Mouse (Mus musculus) kidney, embryonic 15.5 days (tissue): ENCODE measurements at regions not wholly inside any gene's neighbourhood (a gene's known extent, or its start where the extent isn't known, plus 50 kb on each side); places are given as distances from the start of the nearest gene placed in this dataset. TPM values are rescaled to one million over a fixed set of nuclear protein-coding genes. Genes with fewer than 3 reads are reported as not detected.

Experiments
- ATAC-seq: fragments of 200-750 bp; cut with Nextera tagmentation; replicated peaks from 2 replicates; pipeline ENCODE4 v1.8.0; 2017; ENCODE audit warnings: moderate TSS enrichment; ENCODE audit not compliant: low FRiP score
- H3K27ac ChIP-seq: fragments of 300-500 bp; sonication (generic); 2 replicates; pipeline ENCODE4 v1.5.1; 2015; ENCODE audit warnings: mild to moderate bottlenecking, inconsistent platforms
- H3K27me3 ChIP-seq: fragments of 300-500 bp; sonication (generic); 2 replicates; pipeline ENCODE4 v1.6.1; 2015; ENCODE audit warnings: inconsistent platforms
- H3K36me3 ChIP-seq: fragments of 300-500 bp; sonication (generic); 2 replicates; pipeline ENCODE4 v1.6.1; 2015; ENCODE audit warnings: inconsistent platforms
- H3K4me1 ChIP-seq: fragments of 300-500 bp; sonication (generic); 2 replicates; pipeline ENCODE4 v1.6.1; 2015; ENCODE audit warnings: inconsistent platforms
- H3K4me2 ChIP-seq: fragments of 300-500 bp; sonication (generic); 2 replicates; pipeline ENCODE4 v1.6.1; 2015; ENCODE audit warnings: moderate library complexity, mild to moderate bottlenecking, inconsistent platforms
- H3K4me3 ChIP-seq: fragments of 300-500 bp; sonication (generic); replicated peaks from 2 replicates; pipeline ENCODE4 v1.5.1; 2015; ENCODE audit warnings: mild to moderate bottlenecking, inconsistent platforms
- H3K9ac ChIP-seq: fragments of 300-500 bp; sonication (generic); 2 replicates; pipeline ENCODE4 v1.6.1; 2015; ENCODE audit warnings: mild to moderate bottlenecking, inconsistent platforms
- H3K9me3 ChIP-seq: fragments of 300-500 bp; sonication (generic); replicated peaks from 2 replicates; pipeline ENCODE4 v1.6.1; 2016; ENCODE audit warnings: inconsistent platforms
- WGBS: fragments of 180-500 bp; shearing (Covaris S2); methylation state at CpG from one replicate; pipeline ENCODE4 v1.1.7; 2015; ENCODE audit warnings: mixed read lengths; 5-methylcytosine and 5-hydroxymethylcytosine counted together
- microRNA counts: library from miRNA; unstranded; fragments of <30 nt; microRNA quantifications from one replicate; lab custom pipeline; 2016
- microRNA-seq: library from miRNA; unstranded; fragments of <30 nt; microRNA quantifications from one replicate; pipeline ENCODE4, GENCODE M21; 2016

DNA sequence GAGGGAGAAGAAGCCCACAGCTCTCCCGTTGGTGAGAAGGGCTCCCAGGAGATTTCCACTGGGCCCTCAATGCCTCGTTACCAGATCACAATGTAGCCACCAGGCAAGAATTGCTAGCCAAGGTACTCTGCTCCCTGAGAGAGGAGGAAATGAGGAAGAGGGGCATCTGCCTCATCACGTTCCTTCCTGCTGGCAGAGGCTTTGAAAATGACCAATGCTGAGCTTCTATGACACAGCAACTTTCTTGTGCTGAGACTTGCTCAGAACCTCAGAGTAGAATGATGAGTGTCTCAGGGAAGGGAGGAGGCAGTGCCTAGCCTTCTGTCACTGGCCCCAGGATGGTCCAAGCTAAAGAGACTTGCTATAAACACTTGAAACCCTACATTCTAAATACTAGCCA lies 78.7 kb upstream of the Hsd17b12 start:
- 50% methylated on average over 3 of the region's 3 CpGs for WGBS
- Histone ChIP-seq H3K27me3 (peaks cover 70% of the 10 kb centered on the region), H3K4me2 (no peak overlapping the region), H3K4me3 (no peak overlapping the region), H3K4me1 (peaks cover 14% of the 10 kb centered on the region), H3K9me3 (no peaks in the 10 kb centered on the region), H3K9ac (no peak overlapping the region), H3K36me3 (no peaks in the 10 kb centered on the region), H3K27ac (no peak overlapping the region)
- ATAC-seq = no peak

- no peaks in the 10 kb centered on the region for H3K4me1 ChIP-seq
- no peak overlapping the region for H3K4me2 ChIP-seq
- H3K27ac ChIP-seq = no peak overlapping the region
- no peaks in the 10 kb centered on the region for H3K9me3 ChIP-seq
- no peak overlapping the region for H3K4me3 ChIP-seq
- no peak overlapping the region for H3K9ac ChIP-seq
- ATAC-seq = no peak
- 88% methylated on average over 7 of the region's 7 CpGs for WGBS
- peaks cover 51% of the 10 kb centered on the region for H3K27me3 ChIP-seq
- no peaks in the 10 kb centered on the region for H3K36me3 ChIP-seq
Observed at GRCm38 (mm10) chr2:94233597-94233996, 75.8 kb upstream of the Hsd17b12 start.

DNA sequence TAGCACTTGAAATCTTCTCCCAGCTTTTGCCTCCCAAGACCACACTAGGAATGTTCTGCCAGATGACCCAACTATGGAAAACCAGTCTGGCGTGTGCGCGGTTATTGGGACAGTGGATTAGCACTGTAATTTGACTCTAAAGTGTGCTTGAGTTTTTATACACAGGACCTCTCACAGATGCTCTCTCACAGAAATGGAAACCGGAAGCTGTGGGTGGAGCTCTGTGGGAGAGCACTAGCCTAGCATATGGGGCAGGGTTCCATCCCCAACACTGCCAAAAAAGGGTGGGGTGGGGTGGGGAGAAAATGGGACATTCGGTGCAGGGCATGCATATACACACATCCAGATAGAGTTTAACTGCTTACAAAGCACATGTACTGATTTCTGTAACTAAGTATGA lies 61.7 kb upstream of the Hsd17b12 start:
- no peak for ATAC-seq
- no peaks in the 10 kb centered on the region for H3K4me1 ChIP-seq
- H3K9me3 ChIP-seq = no peaks in the 10 kb centered on the region
- peaks cover 6% of the 10 kb centered on the region for H3K27me3 ChIP-seq
- WGBS = 72% methylated on average over 5 of the region's 5 CpGs
- H3K36me3 ChIP-seq = no peaks in the 10 kb centered on the region
- H3K27ac ChIP-seq = no peak overlapping the region
- H3K4me2 ChIP-seq = no peak overlapping the region
- no peak overlapping the region for H3K9ac ChIP-seq
- no peak overlapping the region for H3K4me3 ChIP-seq

GRCm38 (mm10) chr2:94217481-94217880 lies 59.7 kb upstream of the Hsd17b12 start:
- no peak overlapping the region for H3K4me3 ChIP-seq
- H3K36me3 ChIP-seq = no peaks in the 10 kb centered on the region
- H3K4me2 ChIP-seq = no peak overlapping the region
- no peaks in the 10 kb centered on the region for H3K4me1 ChIP-seq
- H3K9me3 ChIP-seq = no peaks in the 10 kb centered on the region
- H3K27ac ChIP-seq = no peak overlapping the region
- H3K27me3 ChIP-seq = no peaks in the 10 kb centered on the region
- ATAC-seq = no peak
- WGBS = 84% methylated on average over 3 of the region's 3 CpGs
- H3K9ac ChIP-seq = no peak overlapping the region

DNA sequence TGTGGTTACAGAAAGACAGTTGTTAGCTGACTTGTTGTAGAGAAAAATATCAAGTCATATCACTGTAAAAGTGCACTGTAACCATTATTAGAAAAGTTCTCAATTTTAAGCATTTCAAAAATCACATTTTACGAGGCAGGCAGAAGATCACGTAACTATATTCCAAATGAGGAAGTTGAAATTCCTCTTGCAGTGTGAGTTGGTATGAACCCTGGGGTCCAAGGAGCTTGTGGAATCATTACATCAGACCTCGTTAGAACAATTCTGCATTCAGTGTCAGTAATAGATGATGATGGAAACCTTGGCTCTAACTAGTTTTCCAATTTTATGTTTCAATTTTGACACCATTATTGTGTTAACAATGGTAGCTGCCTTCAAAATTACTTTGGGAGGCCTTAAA lies 57.7 kb upstream of the Hsd17b12 start:
- Histone ChIP-seq H3K4me1 (no peaks in the 10 kb centered on the region), H3K27me3 (no peaks in the 10 kb centered on the region), H3K27ac (no peak overlapping the region), H3K36me3 (no peaks in the 10 kb centered on the region), H3K9ac (no peak overlapping the region), H3K9me3 (no peaks in the 10 kb centered on the region), H3K4me3 (no peak overlapping the region), H3K4me2 (no peak overlapping the region)
- no peak for ATAC-seq
- WGBS = 87% methylated on average over 3 of the region's 3 CpGs

MicroRNAs encoded in the stretch of these regions (microRNA counts, 519-probe panel; counts per million panel counts)
- microRNA mmu-miR-129-3p (lab: Ali Mortazavi, UCI) (2,562 counts per million, percentile 50 among the panel's probes with 10 or more counts), microRNA mmu-miR-129-5p (lab: Ali Mortazavi, UCI) (2,537 counts per million, percentile 47 among the panel's probes with 10 or more counts)

Small RNA genes in the stretch of these regions (microRNA-seq; reads per million reads assigned to microRNA genes)
- gene Mir129-2 (not detected), gene Mir129b (not detected)
